Mouse (Mus musculus) gastrocnemius, postnatal 25 days (tissue): ENCODE data around the gene Msi1. TPM values are rescaled to one million over a fixed set of nuclear protein-coding genes. Genes with fewer than 3 reads are reported as not detected.
A peak's percentile ranks its signal among the peaks of the same experiment; 100 is the strongest.

Experiments
- DNase-seq: peaks from one replicate; pipeline ENCODE4 v3.0.0; 2022
- total RNA-seq, 2 experiments: library from RNA; stranded (reverse); gene quantifications; 1 replicate in 1 of 2; 2 replicates in 1 of 2; pipeline ENCODE4 v1.2.3; 2021

The Msi1 gene
- total RNA-seq, 2 experiments from 2014 or later = 0.29 to 0.61 TPM

- no peak for DNase-seq
Observed at GRCm38 (mm10) chr5:115469791-115470190, 40.4 kb downstream of the Msi1 start.

- no peak for DNase-seq
Observed at GRCm38 (mm10) chr5:115470766-115471531, 41.5 kb downstream of the Msi1 start.

- no peak for DNase-seq
Observed at GRCm38 (mm10) chr5:115473191-115473590, 43.8 kb downstream of the Msi1 start.

GRCm38 (mm10) chr5:115474174-115474828, 44.9 kb downstream of the Msi1 start:
- DNase-seq = no peak

GRCm38 (mm10) chr5:115475337-115476106, 46.1 kb downstream of the Msi1 start:
- peak; percentile 48 for DNase-seq

GRCm38 (mm10) chr5:115476107-115476727, 46.8 kb downstream of the Msi1 start:
- DNase-seq = no peak

GRCm38 (mm10) chr5:115479561-115479960, 50.2 kb downstream of the Msi1 start:
- DNase-seq = no peak

- no peak for DNase-seq
Observed at GRCm38 (mm10) chr5:115480101-115480500, 50.7 kb downstream of the Msi1 start.

GRCm38 (mm10) chr5:115482390-115483265, 53.2 kb downstream of the Msi1 start:
- no peak for DNase-seq

- DNase-seq = no peak
Observed at GRCm38 (mm10) chr5:115483385-115483784, 54.0 kb downstream of the Msi1 start.

GRCm38 (mm10) chr5:115483947-115484920, 54.8 kb downstream of the Msi1 start, which contains the start of gene Sirt4:
Gene Sirt4, minus strand, starts transcription at chr5:115484725.
- peak; percentile 85 for DNase-seq

GRCm38 (mm10) chr5:115484996-115485395, 55.6 kb downstream of the Msi1 start:
- DNase-seq = no peak

- no peak for DNase-seq
Observed at GRCm38 (mm10) chr5:115485489-115486205, 56.2 kb downstream of the Msi1 start.

- DNase-seq = no peak
Observed at GRCm38 (mm10) chr5:115486726-115487125, 57.3 kb downstream of the Msi1 start.

- DNase-seq = no peak
Observed at GRCm38 (mm10) chr5:115487353-115487752, 58.0 kb downstream of the Msi1 start.

- DNase-seq = no peak
Observed at GRCm38 (mm10) chr5:115487942-115488580, 58.7 kb downstream of the Msi1 start.

- DNase-seq = peak; percentile 68
Observed at GRCm38 (mm10) chr5:115488841-115489698, 59.7 kb downstream of the Msi1 start.
